Mouse (Mus musculus) embryonic facial prominence, embryonic 14.5 days (tissue): Measurements from ENCODE around the gene Cox18. TPM values are rescaled to one million over a fixed set of nuclear protein-coding genes. Genes with fewer than 3 reads are reported as not detected.

Experiments used
- ATAC-seq: fragments of 200-750 bp; cut with Nextera tagmentation; 2 replicates; pipeline ENCODE4 v1.8.0; 2017; ENCODE audit warnings: low read depth, moderate number of reproducible peaks, moderate TSS enrichment
- DNase-seq: peaks from one replicate; pipeline ENCODE4 v3.0.0-alpha.2; 2015; ENCODE audit warnings: low spot score
- H3K27ac ChIP-seq: fragments of 300-500 bp; sonication (generic); replicated peaks from 2 replicates; pipeline ENCODE4 v1.5.1; 2014; ENCODE audit warnings: low read depth, mild to moderate bottlenecking, low read length, moderate library complexity
- H3K27me3 ChIP-seq: fragments of 300-500 bp; sonication (generic); replicated peaks from 2 replicates; pipeline ENCODE4 v1.6.1; 2014; ENCODE audit warnings: low read length; ENCODE audit not compliant: control insufficient read depth, insufficient read depth
- H3K36me3 ChIP-seq: fragments of 300-500 bp; sonication (generic); 2 replicates; pipeline ENCODE4 v1.6.1; 2014; ENCODE audit warnings: low read length, mixed read lengths; ENCODE audit not compliant: control insufficient read depth, insufficient read depth
- H3K4me1 ChIP-seq: fragments of 300-500 bp; sonication (generic); 2 replicates; pipeline ENCODE4 v1.6.1; 2014; ENCODE audit warnings: antibody characterized with exemption, low read length; ENCODE audit not compliant: control insufficient read depth, insufficient read depth
- H3K4me2 ChIP-seq: fragments of 300-500 bp; sonication (generic); 2 replicates; pipeline ENCODE4 v1.6.1; 2014; ENCODE audit warnings: low read depth, mild to moderate bottlenecking, low read length, moderate library complexity, mixed read lengths
- H3K4me3 ChIP-seq: fragments of 300-500 bp; sonication (generic); 2 replicates; pipeline ENCODE4 v1.5.1; 2014; ENCODE audit warnings: low read depth, mild to moderate bottlenecking, low read length
- H3K9ac ChIP-seq: fragments of 300-500 bp; sonication (generic); 2 replicates; pipeline ENCODE4 v1.6.1; 2014; ENCODE audit warnings: low read depth, mild to moderate bottlenecking, low read length, moderate library complexity, mixed read lengths
- H3K9me3 ChIP-seq: fragments of 300-500 bp; sonication (generic); 2 replicates; pipeline ENCODE4 v1.6.1; 2016; ENCODE audit warnings: low read length; ENCODE audit not compliant: control insufficient read depth
- WGBS: fragments of 180-500 bp; shearing (Covaris S2); extraction: QIAGEN DNeasy Blood & Tissue Kit; methylation state at CpG from one replicate; pipeline ENCODE4 v1.1.7; 2014; 5-methylcytosine and 5-hydroxymethylcytosine counted together
- polyA plus RNA-seq: library from polyadenylated mRNA; unstranded; fragments of >200 nt; fragmentation: Nextera tagmentation; extraction: Ambion mirVana; gene quantifications from 2 replicates; pipeline ENCODE4 v1.2.1, GENCODE M21; 2014

Cox18 gene
- polyA plus RNA-seq, 1 experiment from 2014 or later, result 30.8 TPM

- 93% methylated on average over 2 of the region's 2 CpGs for WGBS
- Histone ChIP-seq H3K9me3 (no peaks in the 10 kb centered on the region), H3K27me3 (no peaks in the 10 kb centered on the region), H3K36me3 (peaks cover 82% of the 10 kb centered on the region), H3K27ac (no peak overlapping the region), H3K4me2 (no peak overlapping the region), H3K4me3 (no peak overlapping the region), H3K4me1 (no peaks in the 10 kb centered on the region), H3K9ac (no peak overlapping the region)
- no peak for ATAC-seq
- no peak for DNase-seq
Observed at GRCm38 (mm10) chr5:90229760-90230159, 6.0 kb upstream of the Cox18 start.

GRCm38 (mm10) chr5:90226696-90227095, 2.9 kb upstream of the Cox18 start:
- no peaks in the 10 kb centered on the region for H3K9me3 ChIP-seq
- H3K4me1 ChIP-seq, result peaks cover 8% of the 10 kb centered on the region
- no peak overlapping the region for H3K27ac ChIP-seq
- H3K9ac ChIP-seq, result no peak overlapping the region
- H3K27me3 ChIP-seq, result no peaks in the 10 kb centered on the region
- H3K36me3 ChIP-seq, result peaks cover 59% of the 10 kb centered on the region
- no peak for ATAC-seq
- no peak for DNase-seq
- no peak overlapping the region for H3K4me3 ChIP-seq
- H3K4me2 ChIP-seq, result no peak overlapping the region
- 92% methylated on average over 3 of the region's 3 CpGs for WGBS

GRCm38 (mm10) chr5:90224730-90225129, 929 bp upstream of the Cox18 start:
- no peak overlapping the region for H3K4me2 ChIP-seq
- WGBS, result 82% methylated on average over 5 of the region's 5 CpGs
- no peak overlapping the region for H3K9ac ChIP-seq
- H3K27ac ChIP-seq, result no peak overlapping the region
- no peaks in the 10 kb centered on the region for H3K9me3 ChIP-seq
- ATAC-seq (no peak), DNase-seq (no peak)
- no peaks in the 10 kb centered on the region for H3K27me3 ChIP-seq
- peaks cover 51% of the 10 kb centered on the region for H3K36me3 ChIP-seq
- peaks cover 8% of the 10 kb centered on the region for H3K4me1 ChIP-seq
- H3K4me3 ChIP-seq, result peak overlapping the region; percentile 74; the same call in 1 of the 2 replicates

- 27% methylated on average over 3 of the region's 3 CpGs for WGBS
- Histone ChIP-seq H3K27ac (no peak overlapping the region), H3K9ac (peak overlapping the region; percentile 83), H3K4me2 (peak overlapping the region; percentile 69), H3K4me3 (peak overlapping the region; percentile 74), H3K9me3 (no peaks in the 10 kb centered on the region), H3K4me1 (peaks cover 8% of the 10 kb centered on the region), H3K36me3 (peaks cover 49% of the 10 kb centered on the region), H3K27me3 (no peaks in the 10 kb centered on the region)
- no peak for DNase-seq
- ATAC-seq, result no peak
Observed at GRCm38 (mm10) chr5:90222937-90223336, 864 bp downstream of the Cox18 start.

GRCm38 (mm10) chr5:90217791-90218190, 6.0 kb downstream of the Cox18 start:
- ATAC-seq, result no peak
- Histone ChIP-seq H3K36me3 (peaks cover 71% of the 10 kb centered on the region), H3K4me3 (no peak overlapping the region)

GRCm38 (mm10) chr5:90217226-90217625, 6.6 kb downstream of the Cox18 start:
- H3K9ac ChIP-seq, result no peak overlapping the region
- H3K4me3 ChIP-seq, result no peak overlapping the region
- H3K9me3 ChIP-seq, result no peaks in the 10 kb centered on the region
- no peak overlapping the region for H3K4me2 ChIP-seq
- no peaks in the 10 kb centered on the region for H3K4me1 ChIP-seq
- 92% methylated on average over 12 of the region's 12 CpGs for WGBS
- no peak overlapping the region for H3K27ac ChIP-seq
- no peaks in the 10 kb centered on the region for H3K27me3 ChIP-seq
- ATAC-seq (no peak), DNase-seq (no peak)
- H3K36me3 ChIP-seq, result peaks cover 71% of the 10 kb centered on the region

More at GRCm38 (mm10) chr5:90217791-90218190, 6.0 kb downstream of the Cox18 start:
- Histone ChIP-seq H3K9me3 (no peaks in the 10 kb centered on the region), H3K4me1 (peaks cover 4% of the 10 kb centered on the region), H3K9ac (no peak overlapping the region), H3K4me2 (no peak overlapping the region), H3K27ac (no peak overlapping the region), H3K27me3 (no peaks in the 10 kb centered on the region)
- DNase-seq, result no peak
- WGBS, result 91% methylated on average over 3 of the region's 3 CpGs

- H3K36me3 ChIP-seq, result peaks cover 45% of the 10 kb centered on the region
- ATAC-seq (no peak), DNase-seq (no peak)
- no peak overlapping the region for H3K27ac ChIP-seq
- H3K9me3 ChIP-seq, result no peaks in the 10 kb centered on the region
- no peaks in the 10 kb centered on the region for H3K27me3 ChIP-seq
- no peak overlapping the region for H3K4me2 ChIP-seq
- H3K4me1 ChIP-seq, result no peaks in the 10 kb centered on the region
- 97% methylated on average over 12 of the region's 12 CpGs for WGBS
- H3K9ac ChIP-seq, result no peak overlapping the region
- no peak overlapping the region for H3K4me3 ChIP-seq
Observed at GRCm38 (mm10) chr5:90213356-90213755, 10.4 kb downstream of the Cox18 start.

GRCm38 (mm10) chr5:90203168-90203567, 20.6 kb downstream of the Cox18 start:
- H3K4me2 ChIP-seq, result no peak overlapping the region
- 21% methylated on average over 5 of the region's 5 CpGs for WGBS
- DNase-seq, result peak; percentile 85

GRCm38 (mm10) chr5:90202447-90203117, 21.2 kb downstream of the Cox18 start:
- Histone ChIP-seq H3K9me3 (no peaks in the 10 kb centered on the region), H3K4me2 (no peak overlapping the region), H3K27me3 (no peaks in the 10 kb centered on the region), H3K36me3 (no peaks in the 10 kb centered on the region), H3K4me1 (no peaks in the 10 kb centered on the region), H3K9ac (no peak overlapping the region), H3K4me3 (no peak overlapping the region), H3K27ac (no peak overlapping the region)
- WGBS, result 81% methylated on average over 9 of the region's 9 CpGs
- ATAC-seq (no peak), DNase-seq (no peak)

More at GRCm38 (mm10) chr5:90203168-90203567, 20.6 kb downstream of the Cox18 start:
- Histone ChIP-seq H3K27ac (no peak overlapping the region), H3K4me1 (no peaks in the 10 kb centered on the region), H3K9me3 (no peaks in the 10 kb centered on the region), H3K4me3 (no peak overlapping the region), H3K9ac (no peak overlapping the region), H3K27me3 (no peaks in the 10 kb centered on the region), H3K36me3 (no peaks in the 10 kb centered on the region)
- peak; percentile 44 for ATAC-seq
